Mouse (Mus musculus) liver, embryonic 14.5 days (tissue): ENCODE measurements around the gene Gdpd5. TPM values are rescaled to one million over a fixed set of nuclear protein-coding genes. Genes with fewer than 3 reads are reported as not detected.

Experiments used
- ATAC-seq: fragments of 200-750 bp; cut with Nextera tagmentation; 2 replicates; pipeline ENCODE4 v1.8.0; 2017; ENCODE audit warnings: moderate number of reproducible peaks, mild to moderate bottlenecking, moderate library complexity; ENCODE audit not compliant: insufficient read depth
- DNase-seq, 3 experiments: peaks; one replicate each; pipeline ENCODE4 v3.0.0-alpha.2; 2012 to 2013; ENCODE audit warnings: low read depth in 3 of 3, low spot score in 3 of 3
- H3K27ac ChIP-seq: fragments of 300-500 bp; sonication (generic); 2 replicates; pipeline ENCODE4 v1.5.1; 2014; ENCODE audit warnings: moderate library complexity, mild to moderate bottlenecking, control low read depth, inconsistent platforms
- H3K27me3 ChIP-seq: fragments of 300-500 bp; sonication (generic); 2 replicates; pipeline ENCODE4 v1.6.1; 2014; ENCODE audit warnings: mild to moderate bottlenecking, low read length, moderate library complexity; ENCODE audit not compliant: control insufficient read depth, insufficient read depth
- H3K36me3 ChIP-seq: fragments of 300-500 bp; sonication (generic); replicated peaks from 2 replicates; pipeline ENCODE4 v1.6.1; 2014; ENCODE audit warnings: low read depth; ENCODE audit not compliant: control insufficient read depth, insufficient read depth
- H3K4me1 ChIP-seq, 2 experiments: fragments of 200-500 bp in 1 of 2; fragments of 300-500 bp in 1 of 2; sonication (generic) in 1 of 2; replicated peaks; 2 replicates each; pipeline ENCODE4 v1.6.1; 2012 to 2014; ENCODE audit warnings: antibody characterized with exemption in 1 of 2, inconsistent platforms in 1 of 2, low read length in 1 of 2; ENCODE audit not compliant: control insufficient read depth in 2 of 2, insufficient read depth in 2 of 2
- H3K4me2 ChIP-seq: fragments of 300-500 bp; sonication (generic); 2 replicates; pipeline ENCODE4 v1.6.1; 2014; ENCODE audit warnings: low read depth, mild to moderate bottlenecking, control low read depth, moderate library complexity
- H3K4me3 ChIP-seq, 2 experiments: fragments of 200-500 bp in 1 of 2; fragments of 300-500 bp in 1 of 2; sonication (generic) in 1 of 2; 2 replicates each; pipeline ENCODE4 v1.5.1; 2012 to 2014; ENCODE audit warnings: low read depth in 2 of 2, low read length in 2 of 2, mild to moderate bottlenecking in 2 of 2, control low read depth in 1 of 2, inconsistent platforms in 1 of 2, moderate library complexity in 1 of 2; ENCODE audit not compliant: insufficient read depth in 1 of 2
- H3K9ac ChIP-seq: fragments of 300-500 bp; sonication (generic); replicated peaks from 2 replicates; pipeline ENCODE4 v1.6.1; 2014; ENCODE audit warnings: mild to moderate bottlenecking, control low read depth, moderate library complexity
- H3K9me3 ChIP-seq: fragments of 300-500 bp; sonication (generic); 2 replicates; pipeline ENCODE4 v1.6.1; 2016; ENCODE audit warnings: low read length, mixed read lengths; ENCODE audit not compliant: control insufficient read depth
- CTCF ChIP-seq: IDR thresholded peaks from 2 replicates; pipeline ENCODE4 v1.5.1; 2016; ENCODE audit warnings: antibody characterized with exemption, low read depth, control low read depth
- EP300 ChIP-seq: IDR thresholded peaks from 2 replicates; pipeline ENCODE4 v1.6.1; 2016; ENCODE audit warnings: antibody characterized with exemption, low read depth
- WGBS: fragments of 180-500 bp; shearing (Covaris S2); extraction: QIAGEN DNeasy Blood & Tissue Kit; methylation state at CpG from one replicate; pipeline ENCODE4 v1.1.7; 2014; ENCODE audit not compliant: insufficient replicate concordance; 5-methylcytosine and 5-hydroxymethylcytosine counted together
- polyA plus RNA-seq, 2 experiments: library from polyadenylated mRNA; depleted of rRNA in 1 of 2; stranded (reverse) in 1 of 2; unstranded in 1 of 2; fragments of >200 nt; fragmentation: Nextera tagmentation in 1 of 2; extraction: Ambion mirVana in 1 of 2; gene quantifications; 2 replicates each; pipeline versions ENCODE4 v1.2.1 to v1.2.3; 2012 to 2014

Gene Gdpd5
- polyA plus RNA-seq, 2 experiments: 0.81 to 0.85 TPM

DNA sequence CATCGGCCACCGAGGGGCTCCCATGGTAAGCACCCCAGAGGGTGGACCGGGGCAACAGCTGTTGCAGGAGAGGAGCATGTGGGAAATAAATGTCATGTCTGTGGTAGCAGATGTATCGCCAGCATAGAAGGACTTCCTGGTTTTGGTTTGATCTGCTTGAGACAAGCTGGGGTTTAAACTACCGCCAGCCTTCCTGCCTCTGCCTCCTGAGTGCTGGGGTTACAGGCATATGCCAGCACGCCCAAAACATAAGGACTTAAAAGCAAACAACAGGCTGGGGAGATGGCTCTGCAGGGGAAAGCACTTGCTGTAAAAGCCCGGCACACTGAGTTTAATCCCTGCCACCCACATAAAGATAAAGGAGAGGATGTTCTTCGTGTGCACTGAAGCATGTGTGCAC is 67.8 kb downstream of the Gdpd5 start:
- no peak overlapping the region for H3K27ac ChIP-seq
- TF ChIP-seq CTCF (no peak), EP300 (no peak)
- no peak for ATAC-seq
- no peak overlapping the region for H3K4me2 ChIP-seq
- H3K9me3 ChIP-seq: no peaks in the 10 kb centered on the region
- H3K36me3 ChIP-seq: no peaks in the 10 kb centered on the region
- whole genome bisulfite sequencing: 16% methylated on average over 8 of the region's 8 CpGs
- H3K4me3 ChIP-seq: no peak overlapping the region
- H3K27me3 ChIP-seq: no peaks in the 10 kb centered on the region
- no peaks in the 10 kb centered on the region for H3K4me1 ChIP-seq
- no peak overlapping the region for H3K9ac ChIP-seq
- no peak for DNase-seq

DNA sequence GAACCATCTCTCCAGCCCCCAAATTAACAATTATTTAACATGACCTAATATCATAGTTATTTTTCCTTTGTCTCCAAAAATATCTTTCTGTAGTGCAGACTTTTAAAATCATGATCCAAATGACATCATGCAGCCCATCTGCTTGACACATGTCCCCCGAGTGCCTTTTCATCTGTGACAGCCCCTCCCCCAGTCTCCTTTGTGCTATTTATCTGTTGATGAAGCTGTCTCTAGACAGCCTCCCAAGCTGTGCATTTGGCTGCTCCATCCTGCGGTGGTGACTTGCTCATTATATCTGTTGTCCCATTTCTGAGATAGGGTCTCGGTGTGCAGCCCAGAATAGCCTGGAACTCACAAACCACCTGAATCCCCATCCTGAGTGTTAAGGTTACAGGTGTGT is 68.5 kb downstream of the Gdpd5 start:
- Histone ChIP-seq H3K9me3 (no peaks in the 10 kb centered on the region), H3K4me1 (no peaks in the 10 kb centered on the region), H3K36me3 (no peaks in the 10 kb centered on the region), H3K27ac (no peak overlapping the region), H3K4me3 (no peak overlapping the region), H3K4me2 (no peak overlapping the region), H3K9ac (no peak overlapping the region), H3K27me3 (no peaks in the 10 kb centered on the region)
- TF ChIP-seq CTCF (no peak), EP300 (no peak)
- ATAC-seq: no peak
- DNase-seq: no peak
- WGBS: 46% methylated on average over 3 of the region's 3 CpGs

DNA sequence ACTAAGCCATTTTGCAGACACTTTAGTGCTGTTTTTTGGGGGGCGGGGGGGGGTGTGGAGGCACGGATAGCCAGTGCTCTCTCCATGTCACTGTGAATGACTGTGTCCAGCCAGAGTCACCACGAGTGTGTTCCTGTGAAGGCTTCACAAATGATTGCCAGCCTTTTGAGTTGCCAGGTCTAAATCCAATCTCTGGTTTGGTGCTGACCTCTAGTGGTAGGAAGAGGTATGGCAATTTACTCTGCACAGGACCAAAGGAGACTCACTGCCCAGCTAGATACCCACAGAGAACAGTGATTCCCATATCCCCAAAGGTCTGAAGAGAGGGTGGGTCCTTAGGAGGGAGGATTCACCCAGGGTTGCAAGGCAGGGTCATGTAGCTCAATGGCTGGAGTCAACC is 69.5 kb downstream of the Gdpd5 start:
- H3K27ac ChIP-seq: no peak overlapping the region
- peak; percentile 93 for TF ChIP-seq CTCF
- TF ChIP-seq EP300: no peak
- no peaks in the 10 kb centered on the region for H3K36me3 ChIP-seq
- no peak for ATAC-seq
- H3K4me1 ChIP-seq: no peaks in the 10 kb centered on the region
- H3K27me3 ChIP-seq: no peaks in the 10 kb centered on the region
- H3K9ac ChIP-seq: no peak overlapping the region
- 0% methylated on average over 3 of the region's 3 CpGs for WGBS
- peak; percentile 45 to 54 (median 46) for DNase-seq
- H3K4me2 ChIP-seq: no peak overlapping the region
- no peak overlapping the region for H3K4me3 ChIP-seq
- H3K9me3 ChIP-seq: no peaks in the 10 kb centered on the region

DNA sequence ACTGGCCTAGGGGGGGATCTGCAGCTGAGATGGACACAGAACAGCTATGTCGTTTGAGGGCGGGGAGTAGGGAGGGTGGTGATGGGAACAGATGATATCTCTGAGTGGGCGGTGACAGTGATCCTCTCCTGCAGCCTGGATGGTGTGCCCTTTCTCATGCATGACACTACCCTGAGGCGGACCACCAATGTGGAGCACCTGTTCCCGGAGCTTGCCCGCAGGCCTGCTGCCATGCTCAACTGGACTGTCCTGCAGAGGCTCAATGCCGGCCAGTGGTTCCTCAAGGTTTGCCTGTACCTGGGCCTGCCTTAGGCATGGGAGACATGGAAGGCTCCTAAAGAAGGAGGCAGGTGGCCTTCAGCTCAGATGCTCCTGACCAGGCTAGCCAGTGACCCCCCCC is 71.6 kb downstream of the Gdpd5 start:
- Histone ChIP-seq H3K4me2 (no peak overlapping the region), H3K9me3 (no peaks in the 10 kb centered on the region), H3K36me3 (no peaks in the 10 kb centered on the region), H3K4me1 (no peaks in the 10 kb centered on the region), H3K9ac (no peak overlapping the region), H3K27ac (no peak overlapping the region), H3K4me3 (no peak overlapping the region), H3K27me3 (no peaks in the 10 kb centered on the region)
- DNase-seq: no peak
- 49% methylated on average over 7 of the region's 7 CpGs for WGBS
- no peak for TF ChIP-seq EP300
- no peak for TF ChIP-seq CTCF
- ATAC-seq: no peak

DNA sequence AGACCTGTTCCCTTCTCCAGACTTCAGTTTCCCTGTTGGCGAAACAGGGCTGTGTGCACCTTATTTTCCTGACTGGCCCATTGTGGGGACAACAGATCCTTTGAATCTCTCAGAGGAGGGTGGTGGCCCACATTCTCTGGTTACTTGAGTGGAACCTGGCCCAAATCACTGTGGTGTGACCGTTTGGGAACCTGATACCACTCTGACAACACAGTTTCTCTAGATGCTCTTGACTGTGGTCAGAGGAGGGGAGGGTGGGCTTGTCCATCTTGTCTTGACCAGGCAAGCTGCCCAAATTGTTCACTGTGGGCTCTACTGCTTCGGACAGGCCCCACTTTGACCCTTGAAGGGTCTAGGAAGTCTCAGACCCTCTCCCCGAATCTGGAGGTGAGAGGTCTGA is 72.8 kb downstream of the Gdpd5 start:
- Histone ChIP-seq H3K4me2 (no peak overlapping the region), H3K27me3 (no peaks in the 10 kb centered on the region), H3K36me3 (no peaks in the 10 kb centered on the region), H3K4me1 (no peaks in the 10 kb centered on the region), H3K4me3 (no peak overlapping the region), H3K9me3 (no peaks in the 10 kb centered on the region), H3K27ac (no peak overlapping the region), H3K9ac (no peak overlapping the region)
- no peak for TF ChIP-seq EP300
- TF ChIP-seq CTCF: no peak
- no peak for ATAC-seq
- WGBS: 47% methylated on average over 4 of the region's 4 CpGs
- no peak for DNase-seq
